Mouse (Mus musculus): Measurements from ENCODE around the gene Gngt2. TPM values are rescaled to one million over a fixed set of nuclear protein-coding genes. Genes with fewer than 3 reads are reported as not detected.

Gene Gngt2
- polyA plus RNA-seq, 1 experiment from 2014 or later = 15.3 TPM

GRCm38 (mm10) chr11:95842074-95842681 lies 5.2 kb downstream of the Gngt2 start, which contains the start of gene Abi3:
TSS of gene Abi3 (minus strand) at chr11:95842476.
- Histone ChIP-seq H3K9me3 (replicated peaks) (no peaks in the 10 kb centered on the region), H3K4me3 (replicated peaks) (peak within 1 kb of the TSS; percentile 49), H3K27me3 (peaks cover 20% of the 10 kb centered on the region), H3K36me3 (no peaks in the 10 kb centered on the region), H3K27ac (peak within 1 kb of the TSS; percentile 58), H3K4me2 (peak within 1 kb of the TSS; percentile 57), H3K9ac (peak within 1 kb of the TSS; percentile 55), H3K4me1 (replicated peaks) (peaks cover 66% of the 10 kb centered on the region)
- peak; percentile 60 for DNase-seq
- 3% methylated on average over 11 of the region's 11 CpGs for WGBS (ENCODE audit: insufficient replicate concordance)
- ATAC-seq (ENCODE audit: low read depth) = peak; percentile 80

DNA sequence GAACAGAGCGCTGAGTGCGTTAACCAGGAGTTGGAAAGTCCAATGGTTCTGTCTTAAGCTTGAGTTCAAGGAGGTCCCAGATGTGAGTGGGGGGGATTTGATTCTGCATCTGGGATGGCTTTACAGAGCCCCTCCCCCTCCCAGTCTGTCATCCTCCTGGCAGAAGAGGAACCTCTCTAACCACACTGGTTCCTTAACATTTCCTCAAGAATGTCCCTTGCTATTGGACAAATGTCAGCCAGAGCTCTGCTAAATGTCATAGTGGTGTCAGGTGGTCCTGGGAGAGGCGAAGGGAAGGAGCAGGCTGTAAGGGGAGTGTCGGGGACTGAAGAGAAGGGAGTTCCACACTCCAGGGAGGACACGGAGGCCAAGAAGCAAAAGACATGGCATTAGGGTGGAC lies 5.9 kb downstream of the Gngt2 start:
- H3K4me2 ChIP-seq = peak overlapping the region; percentile 57
- no peak overlapping the region for H3K9ac ChIP-seq
- H3K9me3 ChIP-seq (replicated peaks) = no peaks in the 10 kb centered on the region
- no peaks in the 10 kb centered on the region for H3K36me3 ChIP-seq
- H3K4me3 ChIP-seq (replicated peaks) = no peak overlapping the region
- no peak for ATAC-seq (ENCODE audit: low read depth)
- DNase-seq = no peak
- 31% methylated on average over 5 of the region's 5 CpGs for WGBS (ENCODE audit: insufficient replicate concordance)
- H3K27me3 ChIP-seq = peaks cover 19% of the 10 kb centered on the region
- H3K4me1 ChIP-seq (replicated peaks) = peaks cover 58% of the 10 kb centered on the region
- peak overlapping the region; percentile 58; the same call in 1 of the 2 replicates for H3K27ac ChIP-seq

GRCm38 (mm10) chr11:95843421-95843950 lies 6.5 kb downstream of the Gngt2 start:
- H3K9ac ChIP-seq = no peak overlapping the region
- peaks cover 19% of the 10 kb centered on the region for H3K27me3 ChIP-seq
- 29% methylated on average over 6 of the region's 6 CpGs for WGBS (ENCODE audit: insufficient replicate concordance)
- no peaks in the 10 kb centered on the region for H3K9me3 ChIP-seq (replicated peaks)
- H3K4me1 ChIP-seq (replicated peaks) = peaks cover 53% of the 10 kb centered on the region
- ATAC-seq (ENCODE audit: low read depth) (no peak), DNase-seq (no peak)
- H3K4me2 ChIP-seq = peak overlapping the region; percentile 17
- H3K36me3 ChIP-seq = no peaks in the 10 kb centered on the region
- peak overlapping the region; percentile 11; the same call in 1 of the 2 replicates for H3K27ac ChIP-seq
- no peak overlapping the region for H3K4me3 ChIP-seq (replicated peaks)

GRCm38 (mm10) chr11:95844935-95845334 lies 7.9 kb downstream of the Gngt2 start:
- Histone ChIP-seq H3K36me3 (no peaks in the 10 kb centered on the region), H3K9ac (no peak overlapping the region), H3K4me1 (replicated peaks) (peaks cover 42% of the 10 kb centered on the region), H3K27ac (no peak overlapping the region), H3K9me3 (replicated peaks) (no peaks in the 10 kb centered on the region), H3K4me3 (replicated peaks) (no peak overlapping the region), H3K27me3 (peaks cover 21% of the 10 kb centered on the region), H3K4me2 (no peak overlapping the region)
- 39% methylated on average over 4 of the region's 4 CpGs for WGBS (ENCODE audit: insufficient replicate concordance)
- ATAC-seq (ENCODE audit: low read depth) (no peak), DNase-seq (no peak)

DNA sequence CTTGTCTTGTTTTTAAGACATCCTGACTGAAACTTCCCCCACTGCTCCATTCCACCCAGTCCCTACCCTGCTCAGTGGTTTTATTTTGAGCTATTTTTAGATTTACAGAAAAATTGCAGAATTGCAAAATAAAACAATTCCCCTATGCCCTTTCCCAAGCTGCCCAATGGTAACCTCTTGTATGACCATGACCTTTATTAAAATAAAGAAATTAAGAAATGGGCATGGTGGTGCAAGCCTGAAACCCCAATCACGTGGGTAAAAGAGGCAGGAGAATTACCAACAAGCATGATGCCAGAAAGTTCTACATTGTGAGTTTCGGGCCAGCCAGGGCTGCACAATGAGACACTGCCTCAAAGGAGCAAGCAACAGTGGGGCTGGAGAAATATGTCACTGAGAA lies 13.9 kb downstream of the Gngt2 start:
- DNase-seq = no peak
- no peak overlapping the region for H3K4me2 ChIP-seq
- no peak for ATAC-seq (ENCODE audit: low read depth)

DNA sequence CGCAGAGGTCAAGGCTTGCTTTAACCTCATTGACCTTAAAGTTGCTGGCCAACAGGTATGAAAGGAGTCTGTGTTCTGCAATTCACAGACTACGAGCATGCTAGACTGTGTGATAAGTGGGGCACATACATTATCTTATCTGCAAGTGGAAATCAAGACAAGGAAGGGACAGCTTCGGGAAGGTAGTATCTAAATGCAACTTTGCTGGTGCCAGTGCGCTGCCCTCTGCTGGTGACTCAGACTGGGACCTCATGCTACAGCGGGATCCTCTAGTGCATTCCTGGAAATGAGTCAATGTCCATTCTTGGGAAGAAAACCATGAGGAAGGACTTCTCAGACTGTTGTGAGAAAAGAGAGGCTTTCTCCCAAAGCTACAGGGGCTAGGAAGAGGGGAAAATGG lies 16.7 kb downstream of the Gngt2 start:
- ATAC-seq (ENCODE audit: low read depth) = no peak
- DNase-seq = no peak
- WGBS (ENCODE audit: insufficient replicate concordance) = 37% methylated on average over 5 of the region's 5 CpGs

More for the DNA sequence above, 13.9 kb downstream of the Gngt2 start:
- Histone ChIP-seq H3K4me1 (replicated peaks) (peaks cover 6% of the 10 kb centered on the region; the same call in 1 of the 2 replicates), H3K36me3 (no peaks in the 10 kb centered on the region), H3K27ac (no peak overlapping the region), H3K9me3 (replicated peaks) (no peaks in the 10 kb centered on the region), H3K27me3 (peaks cover 18% of the 10 kb centered on the region), H3K4me3 (replicated peaks) (no peak overlapping the region), H3K9ac (no peak overlapping the region)
- WGBS (ENCODE audit: insufficient replicate concordance) = 55% methylated on average over 2 of the region's 2 CpGs

GRCm38 (mm10) chr11:95857306-95857705 lies 20.3 kb downstream of the Gngt2 start:
- Histone ChIP-seq H3K27me3 (peaks cover 9% of the 10 kb centered on the region), H3K36me3 (0 out of 2 replicates have a peak, but pooled peaks cover 6% of the 10 kb centered on the region), H3K4me3 (replicated peaks) (peak overlapping the region; percentile 89; the same call in 1 of the 2 replicates), H3K4me1 (replicated peaks) (peaks cover 44% of the 10 kb centered on the region), H3K27ac (no peak overlapping the region), H3K9ac (peak overlapping the region; percentile 80; the same call in 1 of the 2 replicates), H3K4me2 (peak overlapping the region; percentile 81), H3K9me3 (replicated peaks) (no peaks in the 10 kb centered on the region)
- WGBS (ENCODE audit: insufficient replicate concordance) = 74% methylated on average over 4 of the region's 4 CpGs
- ATAC-seq (ENCODE audit: low read depth) = no peak
- DNase-seq = no peak

More for the DNA sequence above, 16.7 kb downstream of the Gngt2 start:
- no peaks in the 10 kb centered on the region for H3K36me3 ChIP-seq
- no peak overlapping the region for H3K9ac ChIP-seq
- H3K4me1 ChIP-seq (replicated peaks) = peaks cover 18% of the 10 kb centered on the region
- no peaks in the 10 kb centered on the region for H3K9me3 ChIP-seq (replicated peaks)
- peaks cover 18% of the 10 kb centered on the region for H3K27me3 ChIP-seq
- no peak overlapping the region for H3K4me3 ChIP-seq (replicated peaks)
- H3K27ac ChIP-seq = no peak overlapping the region
- no peak overlapping the region for H3K4me2 ChIP-seq

- Histone ChIP-seq H3K4me3 (replicated peaks) (peak overlapping the region; percentile 89), H3K9me3 (replicated peaks) (no peaks in the 10 kb centered on the region), H3K27me3 (peaks cover 3% of the 10 kb centered on the region), H3K4me1 (replicated peaks) (peaks cover 45% of the 10 kb centered on the region), H3K27ac (peak overlapping the region; percentile 96), H3K4me2 (peak overlapping the region; percentile 81), H3K9ac (peak overlapping the region; percentile 80), H3K36me3 (0 out of 2 replicates have a peak, but pooled peaks cover 6% of the 10 kb centered on the region)
- 31% methylated on average over 21 of the region's 21 CpGs for WGBS (ENCODE audit: insufficient replicate concordance)
- ATAC-seq (ENCODE audit: low read depth) = no peak
- no peak for DNase-seq
These were observed 20.9 kb downstream of the Gngt2 start for GRCm38 (mm10) chr11:95857716-95858527.

DNA sequence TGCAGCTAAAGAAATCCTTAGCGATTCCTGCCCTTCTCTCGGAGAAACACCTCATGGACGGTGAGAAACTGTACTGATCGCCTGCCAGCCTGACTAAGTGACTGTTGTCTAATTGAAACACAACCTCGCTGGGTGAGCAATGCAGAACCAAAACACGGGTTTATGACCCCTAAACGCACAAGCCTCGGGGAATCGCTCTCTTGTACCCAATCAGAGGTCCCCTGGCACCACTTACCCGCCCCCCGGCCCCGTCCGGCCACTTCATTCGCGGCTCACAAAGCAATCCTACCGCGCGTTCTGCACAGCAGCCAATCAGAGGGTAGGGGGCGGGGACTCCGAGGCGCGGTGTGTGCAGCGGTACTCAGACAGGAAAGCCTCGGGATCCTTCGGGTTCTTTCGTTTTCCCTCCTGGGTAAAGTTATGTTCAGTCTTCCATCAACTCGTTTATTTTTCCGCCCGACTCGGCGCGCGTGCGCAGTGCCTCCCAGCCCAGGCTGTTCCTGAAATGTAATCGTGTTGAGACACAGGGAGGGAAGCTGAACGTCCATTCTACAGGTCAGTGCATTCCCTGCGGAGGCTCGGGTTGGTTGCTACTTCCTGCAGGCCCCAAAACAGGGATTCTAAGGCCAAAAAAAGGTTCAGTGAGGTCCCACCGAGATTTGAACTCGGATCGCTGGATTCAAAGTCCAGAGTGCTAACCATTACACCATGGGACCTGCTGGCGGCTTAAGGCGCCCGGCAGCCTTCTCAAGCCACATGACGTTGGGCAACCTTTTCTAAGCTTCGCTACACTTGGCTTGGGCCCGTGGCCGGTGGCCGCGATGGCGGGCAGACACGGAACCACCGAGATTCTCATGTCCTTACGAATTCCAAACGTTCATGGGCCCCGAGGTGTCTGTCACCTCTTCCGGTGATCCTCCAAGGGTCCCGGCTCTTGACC lies 21.8 kb downstream of the Gngt2 start:
- ATAC-seq (ENCODE audit: low read depth) (peak; percentile 95), DNase-seq (peak; percentile 97)
- Histone ChIP-seq H3K36me3 (0 out of 2 replicates have a peak, but pooled peaks cover 6% of the 10 kb centered on the region), H3K27ac (peak overlapping the region; percentile 96), H3K4me1 (replicated peaks) (peaks cover 41% of the 10 kb centered on the region), H3K4me3 (replicated peaks) (peak overlapping the region; percentile 89), H3K9ac (peak overlapping the region; percentile 91), H3K27me3 (no peaks in the 10 kb centered on the region), H3K4me2 (peak overlapping the region; percentile 81), H3K9me3 (replicated peaks) (no peaks in the 10 kb centered on the region)
- WGBS (ENCODE audit: insufficient replicate concordance) = under 1% methylated on average over 58 of the region's 58 CpGs

DNA sequence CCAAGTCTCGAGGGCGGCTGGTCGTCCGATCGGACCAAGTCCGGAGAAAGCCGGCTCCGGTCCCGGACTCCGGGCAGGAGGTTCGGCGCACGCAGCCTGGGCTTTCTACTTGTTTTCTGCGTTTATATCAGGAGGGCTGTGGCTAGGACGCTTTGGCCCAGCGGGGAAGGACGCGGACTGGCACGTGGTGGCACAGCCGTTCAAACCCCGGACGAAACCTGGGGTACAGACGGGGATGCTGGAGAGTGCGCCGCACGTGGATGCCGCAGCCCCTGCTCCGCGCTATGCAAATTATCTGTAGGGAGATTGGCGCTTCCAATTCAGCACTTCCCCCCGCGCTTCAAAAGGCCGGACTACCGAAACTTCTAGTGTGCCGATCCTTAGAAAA lies 22.4 kb downstream of the Gngt2 start:
- WGBS (ENCODE audit: insufficient replicate concordance) = under 1% methylated on average over 35 of the region's 35 CpGs
- H3K27ac ChIP-seq = peak overlapping the region; percentile 96
- H3K4me2 ChIP-seq = peak overlapping the region; percentile 81
- no peaks in the 10 kb centered on the region for H3K9me3 ChIP-seq (replicated peaks)
- H3K36me3 ChIP-seq = 0 out of 2 replicates have a peak, but pooled peaks cover 6% of the 10 kb centered on the region
- no peaks in the 10 kb centered on the region for H3K27me3 ChIP-seq
- peak overlapping the region; percentile 89 for H3K4me3 ChIP-seq (replicated peaks)
- peak; percentile 49 for ATAC-seq (ENCODE audit: low read depth)
- peak; percentile 71 for DNase-seq
- H3K9ac ChIP-seq = peak overlapping the region; percentile 91
- H3K4me1 ChIP-seq (replicated peaks) = peaks cover 40% of the 10 kb centered on the region

Data from liver, embryonic 13.5 days (tissue).